Mouse (Mus musculus): ENCODE results near the gene Ovol1. TPM values are rescaled to one million over a fixed set of nuclear protein-coding genes. Genes with fewer than 3 reads are reported as not detected.

The Ovol1 gene
- not detected for total RNA-seq (2022)

DNA sequence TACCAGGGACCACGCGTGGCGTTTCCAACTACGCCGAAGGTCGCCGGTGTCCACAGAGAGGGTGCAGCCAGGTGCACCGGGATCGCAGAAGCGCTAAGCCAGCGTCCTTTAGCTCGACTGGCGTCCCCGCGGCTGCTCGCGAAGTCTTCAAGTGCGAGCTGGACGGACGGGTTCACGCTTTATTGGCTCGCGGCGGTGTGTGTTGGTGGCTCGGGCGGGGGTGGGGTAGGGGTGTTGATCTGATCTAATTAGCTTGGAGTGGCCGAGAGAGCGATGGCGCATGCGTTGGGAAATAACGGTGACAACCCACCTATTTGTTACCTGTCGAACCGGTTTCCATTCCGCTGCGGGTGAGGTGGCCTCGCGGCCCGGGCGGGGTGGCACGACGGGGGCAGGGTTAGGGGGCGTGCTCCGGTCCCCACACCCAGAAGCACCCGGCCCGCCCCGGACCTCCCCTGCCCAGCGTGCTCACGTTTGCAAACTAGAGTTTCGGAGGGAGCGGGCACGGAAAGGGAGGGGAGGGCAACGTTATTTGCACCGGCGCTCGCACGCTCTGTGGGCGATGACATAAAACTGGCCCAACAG, at the start of gene Ovol1:
Gene Ovol1 (minus strand): TSS at position 190 of the 585 bp plus-strand sequence.
- DNase-seq (ENCODE audit: low spot score in 2 of 2): no peak

DNA sequence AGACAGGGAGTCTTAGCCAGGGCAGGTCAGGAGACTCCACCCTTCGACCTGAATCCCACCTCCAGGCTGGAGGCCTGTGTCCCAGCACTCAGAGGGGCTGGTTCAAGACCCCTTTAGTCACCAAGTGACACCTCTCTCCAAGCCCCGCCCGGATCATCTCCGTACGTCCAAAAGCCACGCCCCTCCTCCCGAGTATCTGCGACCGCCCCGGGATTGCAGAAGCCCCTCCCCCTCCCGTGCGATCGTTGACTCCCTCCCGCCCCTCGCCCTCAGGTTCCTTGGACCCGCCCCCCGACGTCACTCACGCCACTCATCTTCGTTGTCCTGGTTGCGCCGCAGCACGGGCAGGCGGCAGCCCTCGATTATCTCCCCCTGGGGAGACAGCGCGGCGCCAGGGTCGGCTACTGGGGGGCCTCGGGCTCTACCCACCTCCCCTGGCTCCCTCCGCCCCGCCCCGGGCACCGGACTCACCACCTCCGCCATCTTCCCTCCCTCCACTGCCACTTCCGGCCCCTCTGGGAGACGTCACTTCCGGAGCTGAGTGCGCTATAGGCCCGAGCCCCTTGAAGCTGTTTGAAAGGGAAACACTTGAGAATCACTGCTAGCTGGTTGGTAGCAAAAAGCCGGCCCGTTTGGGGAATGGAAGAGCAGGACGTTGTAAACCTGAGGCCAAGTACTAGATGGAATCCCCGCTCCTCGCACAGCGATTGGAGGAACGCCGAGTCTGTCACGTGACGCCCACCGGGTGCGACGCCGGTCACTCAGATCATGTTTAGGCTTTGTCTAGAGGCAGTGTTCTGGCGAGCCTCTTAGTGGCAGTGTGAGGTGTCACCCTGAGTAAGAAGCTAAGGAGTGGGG, 49.3 kb upstream of the Ovol1 start, which contains the start of gene Kat5:
Gene Kat5 (minus strand): TSS at position 691 of the 858 bp plus-strand sequence.
- DNase-seq (ENCODE audit: low spot score in 2 of 2): peak; percentile 85 to 97

DNA sequence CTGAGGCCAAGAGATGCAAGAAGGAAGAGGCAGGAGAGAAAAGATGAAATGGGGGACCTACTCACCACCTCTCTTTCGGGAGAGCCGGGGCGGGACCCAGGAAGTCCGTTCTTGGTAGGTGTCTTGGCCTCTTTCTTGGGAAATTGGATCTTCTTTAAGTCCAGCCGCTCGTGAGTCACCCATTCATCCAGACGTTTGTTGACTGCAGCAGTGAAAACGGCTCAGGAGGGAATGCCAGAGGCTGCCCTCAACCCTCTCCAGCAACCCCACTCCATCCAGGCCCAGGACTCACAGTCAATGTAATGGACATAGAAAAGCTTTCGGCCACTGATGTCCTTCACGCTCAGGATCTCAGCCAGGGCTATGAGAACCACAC, 48.7 kb upstream of the Ovol1 start:
- peak in 1 of 2 experiments; percentile 24 for DNase-seq (ENCODE audit: low spot score in 2 of 2)

DNA sequence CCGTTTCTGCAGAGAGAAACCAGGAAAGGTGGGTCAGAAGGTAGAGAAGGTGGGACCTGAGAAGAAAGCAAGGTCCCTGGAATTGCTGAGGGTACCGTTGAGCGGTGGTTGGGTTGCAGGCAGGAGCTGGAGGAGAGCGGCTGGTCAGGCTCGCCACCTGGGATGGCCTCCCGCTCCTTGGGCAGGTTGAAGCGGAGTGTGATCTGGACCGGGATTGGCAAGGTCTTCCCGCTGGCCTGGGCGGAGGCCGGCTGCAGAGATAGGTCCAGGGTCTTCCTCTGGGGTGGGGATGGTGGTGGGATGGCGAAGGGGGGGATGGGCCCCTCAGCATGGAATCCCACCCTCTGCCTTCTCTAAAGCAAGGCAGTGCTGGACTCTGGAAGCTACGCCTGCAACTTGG, 48.3 kb upstream of the Ovol1 start:
- no peak for DNase-seq (ENCODE audit: low spot score in 2 of 2)

DNA sequence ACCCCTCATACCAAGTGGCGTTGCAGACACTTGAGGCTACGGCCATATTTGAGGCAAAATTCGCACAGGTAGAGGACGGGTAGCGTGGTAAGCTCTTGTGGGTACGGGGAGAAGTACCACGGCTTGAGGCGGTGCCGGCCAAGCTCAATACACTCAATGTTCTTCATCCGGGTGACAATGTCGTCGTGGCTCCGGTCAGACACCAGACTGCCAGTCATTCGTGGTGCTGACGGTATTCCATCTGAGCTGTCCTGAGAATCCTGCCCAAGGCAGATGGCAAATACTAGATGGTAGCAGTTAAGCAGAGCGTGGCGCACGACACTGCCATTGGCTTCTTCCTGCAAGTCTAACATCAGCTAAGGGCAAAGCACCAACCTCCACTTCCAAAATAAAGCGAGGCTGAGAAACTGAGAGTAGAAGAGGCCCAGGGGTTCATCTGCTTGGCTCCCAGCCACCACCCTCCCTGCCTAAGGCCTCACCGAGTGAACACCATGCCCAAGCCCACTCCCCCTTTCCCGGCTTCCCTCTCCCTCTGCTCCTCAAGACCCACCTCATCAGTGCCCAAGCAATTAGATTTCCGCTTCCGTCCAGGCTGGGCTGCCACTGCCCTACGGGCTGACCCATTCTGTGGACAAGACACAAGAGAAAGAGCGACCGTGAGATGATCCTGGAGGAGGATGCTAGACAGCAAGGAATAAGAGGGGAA, 47.4 kb upstream of the Ovol1 start:
- DNase-seq (ENCODE audit: low spot score in 2 of 2): no peak

DNA sequence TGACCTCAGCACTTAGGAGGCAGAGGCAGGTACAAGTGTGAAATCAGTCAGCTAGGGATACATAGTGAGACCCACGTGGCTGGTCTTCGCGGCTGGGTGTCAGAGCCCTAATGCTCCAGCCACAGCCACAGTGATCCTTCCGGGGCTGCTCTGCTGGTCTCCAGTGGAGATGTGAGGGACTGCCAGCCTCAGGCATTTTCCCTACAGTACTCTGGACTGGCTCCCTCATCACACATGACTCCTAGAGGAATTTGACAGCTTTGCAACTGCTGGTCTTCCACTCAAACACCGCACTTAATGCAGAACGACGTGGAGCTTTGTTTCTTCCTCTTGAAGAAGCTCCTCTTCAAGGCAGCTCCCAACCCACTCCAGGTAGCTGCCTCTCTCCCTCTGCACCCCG, 45.8 kb upstream of the Ovol1 start:
- no peak for DNase-seq (ENCODE audit: low spot score in 2 of 2)

DNA sequence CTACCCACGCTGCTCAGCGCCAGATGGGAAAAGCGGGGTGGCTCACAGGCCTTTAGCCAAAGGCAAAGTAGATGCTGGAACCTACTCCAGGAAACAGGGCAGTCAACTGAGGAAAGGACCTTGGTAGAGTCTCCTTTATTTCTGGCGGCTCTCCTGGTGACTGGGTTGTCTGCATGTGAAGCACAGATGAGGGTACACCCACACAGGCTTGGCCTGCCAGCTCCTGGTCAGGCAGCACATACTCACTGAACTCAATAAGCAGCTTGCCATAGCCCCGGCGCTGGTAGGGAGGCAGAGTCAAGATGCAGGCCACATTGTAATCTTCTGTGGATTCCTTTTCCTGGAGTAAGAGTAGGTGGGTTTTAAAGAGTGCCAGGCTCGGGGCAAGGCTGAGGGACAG, 44.7 kb upstream of the Ovol1 start:
- peak in 1 of 2 experiments; percentile 49 for DNase-seq (ENCODE audit: low spot score in 2 of 2)

DNA sequence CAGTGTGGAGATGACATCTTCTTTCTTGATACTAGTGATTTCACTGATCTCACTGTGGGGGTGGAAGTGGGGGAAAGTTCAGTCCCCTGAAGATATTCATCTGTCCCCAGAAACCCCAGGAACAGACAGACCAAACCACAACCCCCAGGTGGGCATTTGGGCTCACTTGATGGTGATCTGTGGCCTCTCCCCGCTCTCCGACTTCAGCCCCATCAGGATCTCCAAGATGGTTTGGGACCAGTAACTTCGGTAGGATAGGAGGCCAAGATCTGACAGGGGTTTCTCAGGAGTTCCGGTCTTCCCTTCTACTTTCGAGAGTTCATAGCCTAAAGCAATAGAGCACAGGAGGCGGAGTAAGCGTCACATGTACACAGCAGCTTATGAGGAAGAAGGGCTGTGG, 43.2 kb upstream of the Ovol1 start:
- no peak for DNase-seq (ENCODE audit: low spot score in 2 of 2)

DNA sequence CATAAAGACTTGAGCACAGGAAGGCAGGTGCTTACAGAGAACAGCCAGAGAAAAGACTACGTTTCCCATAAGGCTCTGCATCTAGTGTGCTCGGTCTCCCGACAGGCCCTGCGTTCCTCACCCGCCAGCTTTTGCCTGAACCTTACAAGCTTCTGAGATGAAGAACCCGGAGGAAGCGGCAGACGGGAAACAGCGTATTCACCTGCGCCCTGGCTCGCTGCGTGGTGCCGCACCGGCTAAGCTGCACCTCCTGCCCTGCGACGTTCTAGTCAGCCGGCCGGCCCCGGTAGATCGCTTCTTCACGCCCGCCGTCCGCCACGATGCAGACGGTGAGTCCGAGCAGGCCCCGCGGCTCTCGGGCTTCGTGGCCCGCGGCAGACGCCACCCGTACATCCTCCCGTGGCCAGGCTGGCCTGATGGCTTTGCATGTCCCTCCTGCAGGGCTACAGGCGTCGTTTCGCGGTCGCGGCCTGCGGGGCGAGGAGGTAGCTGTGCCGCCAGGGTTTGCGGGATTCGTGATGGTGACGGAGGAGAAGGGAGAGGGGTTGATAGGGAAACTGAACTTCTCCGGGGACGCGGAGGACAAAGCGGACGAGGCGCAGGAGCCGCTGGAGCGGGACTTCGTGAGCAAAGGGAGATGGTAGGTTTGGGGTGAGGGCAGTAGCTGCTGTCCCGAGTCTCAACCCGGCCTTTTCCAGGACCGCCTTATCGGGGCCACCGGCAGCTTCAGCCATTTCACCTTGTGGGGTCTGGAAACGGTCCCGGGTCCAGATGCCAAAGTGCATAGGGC, 41.5 kb upstream of the Ovol1 start, which contains the start of gene Rnaseh2c:
Gene Rnaseh2c (plus strand): TSS at position 122 of the 790 bp plus-strand sequence.
- peak; percentile 67 to 73 for DNase-seq (ENCODE audit: low spot score in 2 of 2)

DNA sequence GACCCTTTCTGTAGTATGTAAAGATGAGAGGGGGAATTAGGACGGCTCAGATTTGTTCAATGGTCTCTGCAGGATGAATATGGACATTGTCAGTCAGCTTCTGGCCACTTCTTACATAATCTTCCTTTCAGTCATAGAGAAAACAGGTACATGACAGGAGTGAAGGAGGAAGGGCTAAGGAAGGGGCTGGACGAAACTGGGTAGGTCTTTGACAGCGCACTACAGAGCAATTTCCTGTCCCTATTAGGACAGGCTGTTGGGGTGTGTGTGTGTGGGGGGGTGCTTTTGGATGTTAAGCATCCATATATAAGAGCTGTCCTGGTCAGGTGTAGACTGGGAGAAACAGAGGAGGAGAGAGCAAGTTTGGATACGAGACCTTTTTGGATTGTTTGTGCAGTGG, 38.8 kb upstream of the Ovol1 start:
- no peak for DNase-seq (ENCODE audit: low spot score in 2 of 2)

DNA sequence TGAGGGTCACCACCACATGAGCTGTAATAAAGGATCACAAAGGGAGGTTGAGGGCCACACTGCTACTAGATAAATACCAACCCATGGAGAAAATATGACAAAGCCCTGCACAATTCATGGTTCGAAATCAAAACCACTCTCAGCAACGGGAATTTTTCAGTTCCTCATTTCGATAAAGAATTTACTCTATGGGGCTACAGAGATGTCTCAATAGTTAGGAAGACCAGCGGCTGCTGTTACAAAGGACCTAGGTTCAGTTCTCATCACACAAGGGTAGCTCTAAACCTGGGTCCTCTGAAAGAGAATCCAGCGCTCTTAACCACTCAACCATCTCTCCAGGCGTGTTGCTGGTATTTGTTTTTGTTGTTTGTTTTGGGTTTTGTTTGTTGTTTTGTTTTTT, 31.4 kb upstream of the Ovol1 start:
- DNase-seq (ENCODE audit: low spot score in 2 of 2): no peak

DNA sequence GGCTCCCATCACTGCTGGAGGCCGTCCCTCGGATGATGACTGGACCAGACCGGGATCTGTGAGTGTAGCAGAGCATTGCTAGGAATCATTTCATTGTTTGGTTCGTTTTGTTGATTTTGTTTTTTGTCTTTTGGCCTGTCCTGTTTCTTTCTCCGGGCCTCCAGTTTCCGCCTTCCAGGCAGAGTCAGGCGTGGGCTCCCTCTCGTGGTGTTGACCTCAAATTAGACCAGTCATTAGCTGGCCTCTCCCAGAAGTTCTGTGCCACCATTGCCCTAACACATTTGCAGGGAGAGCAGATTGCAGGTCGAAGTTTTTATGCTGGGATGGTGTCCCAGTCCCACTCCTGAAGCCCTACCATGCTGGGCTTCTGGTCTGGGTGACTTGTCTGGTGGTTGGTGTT, 28.7 kb upstream of the Ovol1 start:
- no peak for DNase-seq (ENCODE audit: low spot score in 2 of 2)

DNA sequence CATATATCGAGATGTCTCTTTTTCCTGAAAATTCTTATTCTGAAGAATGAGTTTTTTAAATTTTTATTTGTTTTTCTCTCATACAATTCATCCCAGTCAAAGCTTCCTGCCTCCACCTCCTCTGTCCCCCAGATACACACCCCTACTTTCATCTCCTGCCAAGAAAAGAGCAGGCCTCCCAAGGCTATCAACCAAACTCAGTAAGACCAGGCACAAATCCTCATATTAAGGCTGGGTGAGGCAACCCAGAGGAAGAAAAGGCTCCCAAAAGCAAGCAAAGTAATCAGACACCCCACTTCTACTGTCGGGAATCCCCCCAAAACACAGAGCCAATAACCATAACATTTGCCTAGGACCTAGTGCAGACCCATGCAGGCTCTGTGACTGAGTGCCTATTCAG, 21.5 kb upstream of the Ovol1 start:
- no peak for DNase-seq (ENCODE audit: low spot score in 2 of 2)

DNA sequence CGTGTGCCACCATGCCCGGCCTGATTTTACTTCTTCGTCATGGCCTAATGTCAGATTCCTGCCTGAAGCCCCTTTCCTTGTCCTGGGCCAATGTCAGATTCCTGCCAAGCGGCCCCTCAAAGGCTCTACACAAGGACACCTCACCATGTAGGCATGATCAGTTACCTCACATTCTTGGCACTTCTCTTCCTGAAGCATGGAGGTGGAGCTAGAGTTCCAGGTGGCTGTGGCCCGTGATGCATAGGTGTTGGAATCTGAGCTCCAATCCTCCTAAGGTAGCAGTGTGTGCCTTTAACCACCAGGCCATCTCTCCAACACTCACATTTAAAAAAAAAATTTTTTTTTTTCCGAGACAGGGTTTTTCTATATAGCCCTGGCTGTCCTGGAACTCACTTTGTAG, 20.3 kb upstream of the Ovol1 start:
- DNase-seq (ENCODE audit: low spot score in 2 of 2): no peak

DNA sequence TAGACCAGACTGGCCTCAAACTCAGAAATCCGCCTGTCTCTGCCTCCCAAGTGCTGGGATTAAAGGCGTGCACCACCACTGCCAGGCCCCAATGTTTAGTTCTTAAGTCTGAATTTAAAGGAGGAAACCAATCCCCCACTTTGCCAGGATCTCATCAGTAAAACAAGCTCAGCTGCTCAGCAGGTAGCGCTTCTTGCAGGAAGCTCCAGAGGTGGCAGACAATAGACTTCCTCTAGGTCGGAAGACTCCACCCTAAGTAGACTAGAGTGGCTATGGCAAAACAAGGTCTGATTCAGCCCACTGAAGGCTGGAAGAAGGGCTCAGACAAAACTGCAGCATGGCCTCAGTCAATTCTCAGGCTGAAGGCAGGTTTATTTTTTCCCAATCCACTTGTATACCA, 19.5 kb upstream of the Ovol1 start:
- no peak for DNase-seq (ENCODE audit: low spot score in 2 of 2)

DNA sequence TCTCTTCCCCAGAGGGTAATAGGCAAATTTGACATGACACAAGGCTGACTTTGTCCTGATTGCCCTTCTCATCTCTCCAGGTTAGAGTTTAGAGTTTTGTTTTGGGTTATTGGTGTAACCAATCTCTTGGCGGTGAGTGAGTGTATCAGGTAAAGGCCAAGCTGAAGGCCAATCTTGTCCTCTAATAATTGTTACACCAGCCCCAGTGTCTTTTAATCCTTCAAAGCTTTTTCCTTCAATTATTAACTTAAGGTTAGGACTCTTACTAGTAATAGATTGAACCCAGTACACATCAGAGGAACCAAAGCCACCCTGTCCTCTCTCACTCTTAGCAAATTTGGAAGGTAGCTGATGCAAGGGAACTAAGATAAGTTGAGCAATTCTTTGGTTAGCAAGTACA, 14.9 kb upstream of the Ovol1 start:
- DNase-seq (ENCODE audit: low spot score in 2 of 2): no peak

DNA sequence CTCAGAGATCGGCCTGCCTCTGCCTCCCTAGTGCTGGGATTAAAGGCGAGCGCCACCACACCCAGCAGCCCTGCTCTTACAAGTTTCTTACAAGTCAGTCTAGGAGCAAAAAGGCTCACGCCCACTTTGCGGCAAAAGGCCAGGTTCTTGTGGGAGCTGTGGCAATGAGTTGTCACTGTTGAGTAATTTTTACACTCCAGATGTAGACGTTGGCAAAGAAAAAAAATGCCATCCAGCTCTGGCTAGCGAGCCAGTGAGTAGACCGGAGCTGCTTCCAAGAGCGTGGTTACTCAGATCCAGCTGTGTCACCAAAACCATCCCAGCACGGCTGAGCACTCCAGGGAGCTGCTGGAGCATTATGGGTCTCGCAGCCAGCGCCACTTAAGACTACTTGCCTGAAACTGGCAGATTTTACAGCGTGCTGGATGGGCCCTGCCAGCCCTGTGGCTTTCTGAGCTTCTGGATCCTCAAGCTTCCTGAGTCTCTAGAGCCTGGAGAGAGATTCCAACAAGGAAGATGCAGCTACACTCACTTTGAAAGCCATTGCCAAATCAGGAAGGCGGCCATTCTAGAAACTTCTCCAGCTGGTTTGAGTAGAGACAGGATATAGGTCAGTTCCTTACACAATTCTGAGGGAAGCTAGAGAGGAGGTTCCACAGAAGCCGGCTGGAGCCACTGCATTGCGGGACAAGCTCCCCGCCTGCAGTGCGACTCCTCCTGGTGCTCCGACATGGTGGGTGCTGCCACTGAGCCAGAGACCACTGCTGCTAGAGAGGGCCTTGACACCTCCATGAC, 12.1 kb upstream of the Ovol1 start:
- DNase-seq (ENCODE audit: low spot score in 2 of 2): peak; percentile 69 to 89

DNA sequence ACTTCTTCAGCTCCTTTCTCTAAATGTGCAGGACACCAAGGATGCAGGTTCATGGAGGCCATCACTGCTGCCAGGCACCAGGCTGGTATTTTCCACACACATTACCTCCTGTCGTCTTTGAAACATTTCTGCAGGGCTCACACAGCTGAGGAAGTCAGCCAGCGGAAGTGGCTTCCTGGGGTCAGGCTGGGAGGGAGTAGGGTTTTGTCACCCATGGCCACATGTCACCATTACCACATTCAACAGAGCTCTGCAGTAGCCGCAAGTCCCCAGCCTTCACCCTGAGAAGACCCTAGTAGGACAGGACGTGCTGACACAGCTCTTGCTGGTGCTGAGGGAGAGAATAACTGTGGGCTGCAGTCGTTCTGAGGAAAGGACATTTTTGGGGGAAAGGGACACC, 11.4 kb upstream of the Ovol1 start:
- DNase-seq (ENCODE audit: low spot score in 2 of 2): no peak

DNA sequence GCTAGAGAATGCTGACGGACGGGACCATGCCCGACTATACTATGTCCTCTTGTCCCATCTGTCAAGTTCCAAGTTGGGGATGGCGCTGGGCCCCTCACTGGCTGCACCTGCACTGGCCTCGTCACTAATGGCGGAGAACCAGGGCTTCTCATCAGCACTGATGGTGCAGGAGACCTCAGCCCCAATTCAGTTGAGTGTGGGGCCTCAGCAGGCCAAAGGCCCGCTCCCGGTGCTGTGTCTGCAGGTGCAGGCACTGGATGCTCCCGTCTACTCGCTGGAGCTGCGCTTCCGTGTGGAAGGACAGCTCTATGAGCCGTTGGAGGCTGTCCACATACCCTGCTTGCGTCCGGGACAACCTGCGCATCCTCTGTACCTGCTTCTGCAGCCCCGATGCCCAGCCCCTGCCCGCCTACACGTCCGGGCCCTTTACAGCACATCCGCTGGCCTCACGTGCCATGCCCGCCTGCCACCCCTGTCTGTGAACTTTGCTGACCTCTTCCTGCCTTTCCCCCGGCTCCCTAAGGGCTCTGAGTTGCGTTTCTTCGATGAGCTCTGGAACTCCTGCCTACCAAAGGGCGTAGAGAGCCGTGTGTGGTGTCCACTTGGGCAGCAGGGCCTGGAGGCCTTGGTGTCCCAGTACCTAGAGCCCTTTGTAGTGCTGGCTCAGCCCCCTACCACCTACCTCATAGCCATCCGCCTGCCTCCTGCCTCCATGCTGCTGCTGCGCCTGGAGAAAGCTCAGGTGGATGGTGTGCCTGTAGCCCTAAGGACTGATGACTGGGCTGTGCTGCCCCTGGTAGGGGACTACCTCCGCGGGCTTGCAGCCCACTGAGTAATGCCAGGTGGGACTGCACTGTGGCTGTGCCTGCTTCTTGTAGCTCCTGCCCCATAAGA, 10.2 kb upstream of the Ovol1 start:
- no peak for DNase-seq (ENCODE audit: low spot score in 2 of 2)

DNA sequence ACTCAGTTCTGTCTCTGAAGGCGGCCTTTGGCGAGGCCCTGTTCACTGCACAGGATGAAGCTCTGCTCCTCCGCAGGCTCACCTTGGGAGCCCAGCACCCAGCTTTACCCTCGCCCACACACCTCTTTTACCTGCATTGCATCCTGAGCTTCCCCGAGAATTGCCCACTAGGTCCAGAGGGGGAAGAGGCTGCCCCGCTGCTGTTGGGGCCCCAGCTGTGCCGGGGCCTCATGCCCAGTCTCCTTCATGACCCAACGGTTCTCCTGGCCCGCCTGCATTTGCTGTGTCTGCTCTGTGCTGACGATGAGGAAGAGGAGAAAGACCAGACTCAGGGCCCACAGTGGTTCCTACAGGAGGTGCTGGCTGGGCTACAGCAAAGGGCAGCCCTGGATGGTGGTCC, 9.1 kb upstream of the Ovol1 start:
- DNase-seq (ENCODE audit: low spot score in 2 of 2): no peak

Measured in left cerebral cortex, adult 8-10 months (tissue).